ENCODE assay signal across 25 mouse cellular contexts in genomic region chr2:91252001-91252400, GRCm38 (mm10). TPM values are rescaled to one million over a fixed set of nuclear protein-coding genes. Genes with fewer than 3 reads are reported as not detected.
"Had no signal": no experiment of that assay in that cellular context is flagged by ENCODE, and none has a peak within 500 bp of the region (broad histone marks: within the 10 kb centered on the region; RNA-seq: fewer than 3 reads in every experiment).

No protein-coding gene starts in this region.

- H3K9ac ChIP-seq: limb, embryonic 13.5 days; liver, embryonic 12.5 days; liver, embryonic 15.5 days; lung, embryonic 15.5 days; midbrain, embryonic 13.5 days; neural tube, embryonic 13.5 days; stomach, embryonic 15.5 days had no signal

- H3K9me3 ChIP-seq: limb, embryonic 10.5 days; limb, embryonic 13.5 days; liver, embryonic 12.5 days; liver, embryonic 15.5 days; lung, embryonic 15.5 days; megakaryocyte, embryonic 14.5 days; midbrain, embryonic 10.5 days; midbrain, embryonic 13.5 days; neural tube, embryonic 13.5 days; stomach, embryonic 15.5 days had no signal

- ATAC-seq: liver, embryonic 12.5 days; midbrain, embryonic 13.5 days; midbrain, embryonic 16.5 days had no signal

- H3K4me2 ChIP-seq: limb, embryonic 13.5 days; liver, embryonic 12.5 days; liver, embryonic 15.5 days; lung, embryonic 15.5 days; midbrain, embryonic 13.5 days; neural tube, embryonic 13.5 days; stomach, embryonic 15.5 days had no signal

- H3K4me3 ChIP-seq: layer of hippocampus, adult 2 months; limb, embryonic 10.5 days; limb, embryonic 13.5 days; liver, embryonic 12.5 days; liver, embryonic 15.5 days; lung, embryonic 15.5 days; megakaryocyte, embryonic 14.5 days; midbrain, embryonic 10.5 days; midbrain, embryonic 13.5 days; myocyte; neural tube, embryonic 13.5 days; stomach, embryonic 15.5 days had no signal

- DNase-seq: kidney, postnatal 25 days; layer of hippocampus, adult 9-11 months; liver; lung, adult 18-20 months; lung, postnatal 10 days; lung, postnatal 36 days; retina, postnatal 1 day; right cerebral cortex, postnatal 25 days; spleen, adult 18-20 months; thymus, postnatal 25 days had no signal

- H3K27ac ChIP-seq: layer of hippocampus, adult 2 months; limb, embryonic 10.5 days; limb, embryonic 13.5 days; liver, embryonic 12.5 days; liver, embryonic 15.5 days; lung, embryonic 15.5 days; midbrain, embryonic 10.5 days; midbrain, embryonic 13.5 days; neural tube, embryonic 13.5 days; stomach, embryonic 15.5 days had no signal

- H3K36me3 ChIP-seq: limb, embryonic 10.5 days; limb, embryonic 13.5 days; liver, embryonic 12.5 days; liver, embryonic 15.5 days; lung, embryonic 15.5 days; midbrain, embryonic 10.5 days; midbrain, embryonic 13.5 days; neural tube, embryonic 13.5 days; stomach, embryonic 15.5 days had no signal

RNA-seq across cellular contexts. Expression of gene Pacsin3, which starts 3.8 kb away (rescaled TPM):
- total RNA-seq: monocyte, adult 5-6 weeks; neutrophil, adult 5-6 weeks had no signal
